Mouse (Mus musculus) C2C12 (cell line): ENCODE measurements around the gene Sycp2.

Experiments
- CEBPB ChIP-seq: IDR thresholded peaks from one replicate; pipeline ENCODE4 v1.6.1; 2011; ENCODE audit warnings: low read depth, mild to moderate bottlenecking, control low read depth, moderate library complexity
- CTCF ChIP-seq: IDR thresholded peaks from one replicate; pipeline ENCODE4 v1.5.1; 2011; ENCODE audit not compliant: control insufficient read depth, insufficient read depth, insufficient read length
- FOSL1 ChIP-seq: IDR thresholded peaks from one replicate; pipeline ENCODE4 v1.8.0; 2011; ENCODE audit warnings: mild to moderate bottlenecking, low read length; ENCODE audit not compliant: poor library complexity, insufficient read depth, severe bottlenecking
- MAX ChIP-seq: IDR thresholded peaks from one replicate; pipeline ENCODE4 v1.6.1; 2011; ENCODE audit warnings: mild to moderate bottlenecking, control low read depth
- MYOD1 ChIP-seq: IDR thresholded peaks from one replicate; pipeline ENCODE4 v1.6.1; 2011; ENCODE audit warnings: low read depth; ENCODE audit not compliant: control insufficient read depth, insufficient read length
- MYOG ChIP-seq: IDR thresholded peaks from one replicate; pipeline ENCODE4 v1.6.1; 2011; ENCODE audit not compliant: control insufficient read depth, insufficient read length; ENCODE audit errors: extremely low read depth
- USF1 ChIP-seq: IDR thresholded peaks from one replicate; pipeline ENCODE4 v1.6.1; 2011; ENCODE audit warnings: low read depth, mild to moderate bottlenecking, control low read depth, moderate library complexity

- TF ChIP-seq CTCF = no peak
- TF ChIP-seq MAX = no peak
- no peak for TF ChIP-seq MYOD1
- no peak for TF ChIP-seq USF1
- no peak for TF ChIP-seq CEBPB
- TF ChIP-seq MYOG = no peak
- TF ChIP-seq FOSL1 = no peak
These were observed 2.8 kb upstream of the Sycp2 start for GRCm38 (mm10) chr2:178410286-178410685.
